Mouse (Mus musculus) heart, postnatal 0 days (tissue): ENCODE data around the gene Syt16. TPM values are rescaled to one million over a fixed set of nuclear protein-coding genes. Genes with fewer than 3 reads are reported as not detected.

ENCODE experiments used
- ATAC-seq: fragments of 200-750 bp; cut with Nextera tagmentation; 2 replicates; pipeline ENCODE4 v1.8.0; 2017; ENCODE audit warnings: low read depth, moderate number of reproducible peaks, moderate library complexity; ENCODE audit not compliant: insufficient read depth
- DNase-seq: peaks from one replicate; pipeline ENCODE4 v3.0.0-alpha.2; 2016; ENCODE audit warnings: low spot score
- H3K27ac ChIP-seq: fragments of 300-500 bp; sonication (generic); 2 replicates; pipeline ENCODE4 v1.5.1; 2014; ENCODE audit warnings: low read depth, mild to moderate bottlenecking
- H3K27me3 ChIP-seq: fragments of 300-500 bp; sonication (generic); 2 replicates; pipeline ENCODE4 v1.6.1; 2014; ENCODE audit warnings: low read length, mixed read lengths; ENCODE audit not compliant: control insufficient read depth, insufficient read depth
- H3K36me3 ChIP-seq: fragments of 300-500 bp; sonication (generic); replicated peaks from 2 replicates; pipeline ENCODE4 v1.6.1; 2014; ENCODE audit warnings: low read length, mixed read lengths; ENCODE audit not compliant: control insufficient read depth, insufficient read depth
- H3K4me1 ChIP-seq: fragments of 300-500 bp; sonication (generic); 2 replicates; pipeline ENCODE4 v1.6.1; 2014; ENCODE audit warnings: antibody characterized with exemption; ENCODE audit not compliant: control insufficient read depth, insufficient read depth
- H3K4me2 ChIP-seq: fragments of 300-500 bp; sonication (generic); 2 replicates; pipeline ENCODE4 v1.6.1; 2014; ENCODE audit warnings: low read depth, mild to moderate bottlenecking, low read length, moderate library complexity
- H3K4me3 ChIP-seq: fragments of 300-500 bp; sonication (generic); 2 replicates; pipeline ENCODE4 v1.5.1; 2014; ENCODE audit warnings: low read depth, low read length
- H3K9ac ChIP-seq: fragments of 300-500 bp; sonication (generic); replicated peaks from 2 replicates; pipeline ENCODE4 v1.6.1; 2014; ENCODE audit warnings: low read depth, low read length, mixed read lengths
- H3K9me3 ChIP-seq: fragments of 300-500 bp; sonication (generic); replicated peaks from 2 replicates; pipeline ENCODE4 v1.6.1; 2016; ENCODE audit warnings: low read length; ENCODE audit not compliant: control insufficient read depth
- CTCF ChIP-seq: IDR thresholded peaks from 2 replicates; pipeline ENCODE4 v1.5.1; 2016; ENCODE audit warnings: antibody characterized with exemption, control low read depth, low read depth
- EP300 ChIP-seq: IDR thresholded peaks from 2 replicates; pipeline ENCODE4 v1.6.1; 2016; ENCODE audit warnings: antibody characterized with exemption, low read depth
- WGBS: fragments of 180-500 bp; shearing (Covaris S2); extraction: QIAGEN DNeasy Blood & Tissue Kit; methylation state at CpG from one replicate; pipeline ENCODE4 v1.1.7; 2014; 5-methylcytosine and 5-hydroxymethylcytosine counted together
- polyA plus RNA-seq: library from polyadenylated mRNA; unstranded; fragments of >200 nt; fragmentation: Nextera tagmentation; extraction: Ambion mirVana; gene quantifications from 2 replicates; pipeline ENCODE4 v1.2.1, GENCODE M21; 2015
- total RNA-seq: library from RNA; depleted of rRNA; stranded (reverse); fragments of >200 nt; gene quantifications from 2 replicates; pipeline ENCODE4 v1.2.3, GENCODE M21; 2014; ENCODE audit warnings: low replicate concordance

Gene Syt16
- total and polyA plus RNA-seq, 2 experiments from 2014 or later, result 0.80 TPM; not detected in 1

GRCm38 (mm10) chr12:74284020-74284684 is 286.7 kb downstream of the Syt16 start:
- Histone ChIP-seq H3K4me3 (peak overlapping the region; percentile 40), H3K4me2 (peak overlapping the region; percentile 71), H3K4me1 (peaks cover 8% of the 10 kb centered on the region; the same call in 1 of the 2 replicates), H3K9ac (no peak overlapping the region), H3K9me3 (no peaks in the 10 kb centered on the region), H3K27ac (no peak overlapping the region), H3K27me3 (peaks cover 37% of the 10 kb centered on the region), H3K36me3 (no peaks in the 10 kb centered on the region)
- WGBS, result 1% methylated on average over 49 of the region's 49 CpGs
- DNase-seq (peak; percentile 84), ATAC-seq (peak; percentile 94)
- peak; percentile 53 for TF ChIP-seq CTCF
- no peak for TF ChIP-seq EP300

GRCm38 (mm10) chr12:74284685-74285054 is 287.2 kb downstream of the Syt16 start:
- Histone ChIP-seq H3K36me3 (no peaks in the 10 kb centered on the region), H3K4me2 (peak overlapping the region; percentile 71), H3K9me3 (no peaks in the 10 kb centered on the region), H3K27ac (no peak overlapping the region), H3K27me3 (peaks cover 37% of the 10 kb centered on the region), H3K4me3 (peak overlapping the region; percentile 40), H3K9ac (no peak overlapping the region), H3K4me1 (peaks cover 8% of the 10 kb centered on the region; the same call in 1 of the 2 replicates)
- DNase-seq (no peak), ATAC-seq (no peak)
- WGBS, result 2% methylated on average over 11 of the region's 11 CpGs
- no peak for TF ChIP-seq CTCF
- no peak for TF ChIP-seq EP300

- H3K9ac ChIP-seq, result no peak overlapping the region
- no peak overlapping the region for H3K27ac ChIP-seq
- H3K36me3 ChIP-seq, result no peaks in the 10 kb centered on the region
- ATAC-seq (no peak), DNase-seq (no peak)
- no peaks in the 10 kb centered on the region for H3K9me3 ChIP-seq
- H3K4me1 ChIP-seq, result no peaks in the 10 kb centered on the region
- whole genome bisulfite sequencing, result 73% methylated on average over 4 of the region's 4 CpGs
- H3K4me3 ChIP-seq, result no peak overlapping the region
- peaks cover 6% of the 10 kb centered on the region; the same call in 1 of the 2 replicates for H3K27me3 ChIP-seq
- no peak overlapping the region for H3K4me2 ChIP-seq
- TF ChIP-seq CTCF (no peak), EP300 (no peak)
These were observed 293.5 kb downstream of the Syt16 start for GRCm38 (mm10) chr12:74290983-74291382.

- Histone ChIP-seq H3K9me3 (no peaks in the 10 kb centered on the region), H3K4me1 (no peaks in the 10 kb centered on the region), H3K4me2 (no peak overlapping the region), H3K36me3 (no peaks in the 10 kb centered on the region), H3K27ac (no peak overlapping the region), H3K27me3 (0 out of 2 replicates have a peak, but pooled peaks cover 6% of the 10 kb centered on the region), H3K9ac (no peak overlapping the region), H3K4me3 (no peak overlapping the region)
- ATAC-seq (no peak), DNase-seq (peak; percentile 45)
- TF ChIP-seq CTCF, result peak; percentile 74
- no peak for TF ChIP-seq EP300
- WGBS, result 2% methylated on average over 4 of the region's 4 CpGs
These were observed 296.2 kb downstream of the Syt16 start for GRCm38 (mm10) chr12:74293624-74294023.

GRCm38 (mm10) chr12:74296374-74296773 is 298.9 kb downstream of the Syt16 start:
- 38% methylated on average over 5 of the region's 5 CpGs for WGBS
- Histone ChIP-seq H3K4me3 (no peak overlapping the region), H3K9ac (no peak overlapping the region), H3K9me3 (no peaks in the 10 kb centered on the region), H3K27ac (no peak overlapping the region), H3K36me3 (no peaks in the 10 kb centered on the region), H3K4me1 (no peaks in the 10 kb centered on the region), H3K4me2 (no peak overlapping the region), H3K27me3 (0 out of 2 replicates have a peak, but pooled peaks cover 6% of the 10 kb centered on the region)
- no peak for ATAC-seq
- DNase-seq, result no peak
- TF ChIP-seq CTCF (no peak), EP300 (no peak)

GRCm38 (mm10) chr12:74301559-74301958 is 304.1 kb downstream of the Syt16 start:
- DNase-seq (no peak), ATAC-seq (no peak)
- Histone ChIP-seq H3K36me3 (no peaks in the 10 kb centered on the region), H3K9me3 (no peaks in the 10 kb centered on the region), H3K4me2 (no peak overlapping the region), H3K4me1 (no peaks in the 10 kb centered on the region), H3K27me3 (no peaks in the 10 kb centered on the region), H3K4me3 (no peak overlapping the region), H3K27ac (no peak overlapping the region), H3K9ac (no peak overlapping the region)
- TF ChIP-seq CTCF (no peak), EP300 (no peak)
- 82% methylated on average over 6 of the region's 6 CpGs for WGBS
